Mouse (Mus musculus) MN1 (cell line): Measurements from ENCODE around the gene Gpr142.

Experiments
- DNase-seq: peaks from one replicate; pipeline ENCODE4 v3.0.0-alpha.2; 2016; ENCODE audit warnings: low spot score

Gene Gpr142

GRCm38 (mm10) chr11:114801906-114802305, 3.2 kb downstream of the Gpr142 start:
- no peak for DNase-seq

- DNase-seq = no peak
These were observed 4.0 kb downstream of the Gpr142 start for GRCm38 (mm10) chr11:114802540-114803267.

- DNase-seq = no peak
These were observed 5.3 kb downstream of the Gpr142 start for GRCm38 (mm10) chr11:114803990-114804389.

- no peak for DNase-seq
These were observed 8.3 kb downstream of the Gpr142 start for GRCm38 (mm10) chr11:114807025-114807424.

- no peak for DNase-seq
These were observed 9.1 kb downstream of the Gpr142 start for GRCm38 (mm10) chr11:114807686-114808427.

GRCm38 (mm10) chr11:114809371-114809770, 10.6 kb downstream of the Gpr142 start:
- no peak for DNase-seq

GRCm38 (mm10) chr11:114810344-114810743, 11.6 kb downstream of the Gpr142 start:
- no peak for DNase-seq

- peak; percentile 24 for DNase-seq
These were observed 14.1 kb downstream of the Gpr142 start for GRCm38 (mm10) chr11:114812731-114813240.

- no peak for DNase-seq
These were observed 16.3 kb downstream of the Gpr142 start for GRCm38 (mm10) chr11:114814873-114815592.

GRCm38 (mm10) chr11:114816934-114817333, 18.2 kb downstream of the Gpr142 start:
- no peak for DNase-seq

GRCm38 (mm10) chr11:114818185-114818584, 19.5 kb downstream of the Gpr142 start:
- no peak for DNase-seq

GRCm38 (mm10) chr11:114819110-114819509, 20.4 kb downstream of the Gpr142 start:
- DNase-seq = no peak

- DNase-seq = no peak
These were observed 21.7 kb downstream of the Gpr142 start for GRCm38 (mm10) chr11:114820444-114820843.

- no peak for DNase-seq
These were observed 22.6 kb downstream of the Gpr142 start for GRCm38 (mm10) chr11:114821325-114821724.

GRCm38 (mm10) chr11:114822727-114823126, 24.0 kb downstream of the Gpr142 start:
- no peak for DNase-seq

GRCm38 (mm10) chr11:114823199-114823725, 24.5 kb downstream of the Gpr142 start:
- DNase-seq = no peak

GRCm38 (mm10) chr11:114826686-114827085, 28.0 kb downstream of the Gpr142 start:
- DNase-seq = no peak

GRCm38 (mm10) chr11:114829499-114830432, 31.0 kb downstream of the Gpr142 start:
- no peak for DNase-seq

GRCm38 (mm10) chr11:114830433-114830773, 31.7 kb downstream of the Gpr142 start:
- DNase-seq = no peak

GRCm38 (mm10) chr11:114833166-114833565, 34.4 kb downstream of the Gpr142 start:
- no peak for DNase-seq

GRCm38 (mm10) chr11:114843818-114844463, 45.2 kb downstream of the Gpr142 start:
- DNase-seq = no peak
